Mouse (Mus musculus): ENCODE measurements around the gene Map3k7.

Map3k7 gene

GRCm38 (mm10) chr4:31963354-31964193 is at the start of gene Map3k7:
Map3k7 (plus strand) TSS chr4:31964097.
- peak; percentile 96 for DNase-seq (ENCODE audit: low spot score in 2 of 2)

GRCm38 (mm10) chr4:31915114-31915513 is 48.8 kb upstream of the Map3k7 start:
- DNase-seq (ENCODE audit: low spot score in 2 of 2): no peak

GRCm38 (mm10) chr4:31918717-31919116 is 45.2 kb upstream of the Map3k7 start:
- DNase-seq (ENCODE audit: low spot score in 2 of 2): no peak

- DNase-seq (ENCODE audit: low spot score in 2 of 2): no peak
These were observed 41.7 kb upstream of the Map3k7 start for GRCm38 (mm10) chr4:31922215-31922614.

- no peak for DNase-seq (ENCODE audit: low spot score in 2 of 2)
These were observed 40.5 kb upstream of the Map3k7 start for GRCm38 (mm10) chr4:31923437-31923836.

GRCm38 (mm10) chr4:31924301-31925185 is 39.4 kb upstream of the Map3k7 start:
- DNase-seq (ENCODE audit: low spot score in 2 of 2): no peak

GRCm38 (mm10) chr4:31933171-31933570 is 30.7 kb upstream of the Map3k7 start:
- no peak for DNase-seq (ENCODE audit: low spot score in 2 of 2)

GRCm38 (mm10) chr4:31935831-31936306 is 28.0 kb upstream of the Map3k7 start:
- no peak for DNase-seq (ENCODE audit: low spot score in 2 of 2)

- no peak for DNase-seq (ENCODE audit: low spot score in 2 of 2)
These were observed 27.5 kb upstream of the Map3k7 start for GRCm38 (mm10) chr4:31936358-31936757.

GRCm38 (mm10) chr4:31936911-31937375 is 27.0 kb upstream of the Map3k7 start:
- DNase-seq (ENCODE audit: low spot score in 2 of 2): no peak

- peak in 1 of 2 experiments; percentile 45 for DNase-seq (ENCODE audit: low spot score in 2 of 2)
These were observed 26.3 kb upstream of the Map3k7 start for GRCm38 (mm10) chr4:31937376-31938281.

GRCm38 (mm10) chr4:31938416-31939106 is 25.3 kb upstream of the Map3k7 start:
- peak; percentile 46 to 55 for DNase-seq (ENCODE audit: low spot score in 2 of 2)

- DNase-seq (ENCODE audit: low spot score in 2 of 2): no peak
These were observed 22.3 kb upstream of the Map3k7 start for GRCm38 (mm10) chr4:31941616-31942015.

GRCm38 (mm10) chr4:31943045-31943444 is 20.9 kb upstream of the Map3k7 start:
- no peak for DNase-seq (ENCODE audit: low spot score in 2 of 2)

- peak in 1 of 2 experiments; percentile 42 for DNase-seq (ENCODE audit: low spot score in 2 of 2)
These were observed 438 bp downstream of the Map3k7 start for GRCm38 (mm10) chr4:31964194-31964875.

GRCm38 (mm10) chr4:31965208-31965607 is 1.3 kb downstream of the Map3k7 start:
- DNase-seq (ENCODE audit: low spot score in 2 of 2): no peak

- no peak for DNase-seq (ENCODE audit: low spot score in 2 of 2)
These were observed 7.5 kb downstream of the Map3k7 start for GRCm38 (mm10) chr4:31971437-31971836.

- no peak for DNase-seq (ENCODE audit: low spot score in 2 of 2)
These were observed 8.3 kb downstream of the Map3k7 start for GRCm38 (mm10) chr4:31972181-31972580.

GRCm38 (mm10) chr4:31975260-31975950 is 11.5 kb downstream of the Map3k7 start:
- no peak for DNase-seq (ENCODE audit: low spot score in 2 of 2)

Measured in right cerebral cortex, postnatal 10 days (tissue).